Mouse (Mus musculus) testis, adult 2 months (tissue): ENCODE results near the gene Ldhc. TPM values are rescaled to one million over a fixed set of nuclear protein-coding genes. Genes with fewer than 3 reads are reported as not detected.
A peak's percentile ranks its signal among the peaks of the same experiment; 100 is the strongest.
"Not testable (repeated sequence)": the region's sequence is repeated elsewhere in the genome, so short reads cannot be mapped to it uniquely, and the experiment has no call there.

Experiments used
- H3K27ac ChIP-seq: fragments of 200-500 bp; 2 replicates; pipeline ENCODE4 v1.5.1; 2012; ENCODE audit warnings: low read depth, low read length; ENCODE audit not compliant: control insufficient read depth, insufficient read depth
- H3K27me3 ChIP-seq: fragments of 200-500 bp; 2 replicates; pipeline ENCODE4 v1.6.1; 2012; ENCODE audit warnings: mild to moderate bottlenecking, low read length, moderate library complexity; ENCODE audit not compliant: control insufficient read depth, insufficient read depth
- H3K36me3 ChIP-seq: fragments of 200-500 bp; 2 replicates; pipeline ENCODE4 v1.6.1; 2012; ENCODE audit warnings: mild to moderate bottlenecking, low read length; ENCODE audit not compliant: control insufficient read depth, insufficient read depth
- H3K4me1 ChIP-seq: fragments of 200-500 bp; 2 replicates; pipeline ENCODE4 v1.6.1; 2012; ENCODE audit warnings: low read length; ENCODE audit not compliant: control insufficient read depth, insufficient read depth
- H3K4me3 ChIP-seq: fragments of 200-500 bp; 2 replicates; pipeline ENCODE4 v1.5.1; 2012; ENCODE audit warnings: low read depth, mild to moderate bottlenecking, low read length, moderate library complexity, mixed read lengths; ENCODE audit not compliant: control insufficient read depth
- CTCF ChIP-seq: fragments of 200-500 bp; IDR thresholded peaks from 2 replicates; pipeline ENCODE4 v1.5.1; 2012; ENCODE audit warnings: low read depth, mild to moderate bottlenecking, inconsistent platforms, low read length, moderate library complexity; ENCODE audit not compliant: control insufficient read depth, insufficient read depth, insufficient replicate concordance
- POLR2A ChIP-seq: fragments of 200-500 bp; IDR thresholded peaks from 2 replicates; pipeline ENCODE4 v1.6.1; 2012; ENCODE audit warnings: low read depth, mild to moderate bottlenecking, inconsistent platforms, low read length, moderate library complexity; ENCODE audit not compliant: control insufficient read depth
- polyA plus RNA-seq: library from polyadenylated mRNA; depleted of rRNA; stranded (reverse); fragments of >200 nt; gene quantifications from 2 replicates; pipeline ENCODE4 v1.2.3, GENCODE M21; 2012; rRNA removed

The Ldhc gene
- 2,921 and 3,733 TPM in 2 replicates for polyA plus RNA-seq

DNA sequence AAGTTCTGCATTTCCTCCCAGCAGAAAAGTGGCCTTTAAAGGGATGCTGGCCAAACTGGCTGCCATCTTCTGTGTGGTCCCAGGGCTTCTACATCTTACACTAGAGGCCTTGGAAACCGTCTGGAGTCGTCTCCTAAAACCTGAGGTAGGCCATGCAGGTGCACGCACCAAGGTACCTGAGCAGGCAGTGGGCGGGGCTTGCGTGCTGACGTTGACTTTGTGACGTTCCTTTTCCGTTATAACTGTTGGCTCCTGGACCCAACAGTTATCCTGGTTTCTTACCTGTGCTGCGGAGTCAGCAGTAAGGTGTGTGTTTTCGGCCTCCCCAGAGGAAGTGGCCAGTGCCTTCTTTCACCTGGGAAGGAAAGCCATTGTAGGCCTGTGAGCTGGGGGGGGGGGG, at the start of gene Ldhc:
Ldhc (plus strand) TSS at position 208 of the 400 bp plus-strand sequence.
- no peak for TF ChIP-seq CTCF
- TF ChIP-seq POLR2A, result peak; percentile 99
- Histone ChIP-seq H3K4me1 (no peaks in the 10 kb centered on the region; the same call in 1 of the 2 replicates), H3K36me3 (peaks cover 8% of the 10 kb centered on the region), H3K27ac (peak within 1 kb of the TSS; percentile 88), H3K4me3 (peak within 1 kb of the TSS; percentile 95), H3K27me3 (no peaks in the 10 kb centered on the region)

- H3K4me3 ChIP-seq, result no peak overlapping the region
- H3K4me1 ChIP-seq, result no peaks in the 10 kb centered on the region
- no peaks in the 10 kb centered on the region for H3K27me3 ChIP-seq
- peaks cover 3% of the 10 kb centered on the region for H3K36me3 ChIP-seq
- no peak overlapping the region for H3K27ac ChIP-seq
- TF ChIP-seq CTCF, result no peak
- no peak for TF ChIP-seq POLR2A
Measured at GRCm38 (mm10) chr7:46814012-46814411, 47.0 kb upstream of the Ldhc start.

DNA sequence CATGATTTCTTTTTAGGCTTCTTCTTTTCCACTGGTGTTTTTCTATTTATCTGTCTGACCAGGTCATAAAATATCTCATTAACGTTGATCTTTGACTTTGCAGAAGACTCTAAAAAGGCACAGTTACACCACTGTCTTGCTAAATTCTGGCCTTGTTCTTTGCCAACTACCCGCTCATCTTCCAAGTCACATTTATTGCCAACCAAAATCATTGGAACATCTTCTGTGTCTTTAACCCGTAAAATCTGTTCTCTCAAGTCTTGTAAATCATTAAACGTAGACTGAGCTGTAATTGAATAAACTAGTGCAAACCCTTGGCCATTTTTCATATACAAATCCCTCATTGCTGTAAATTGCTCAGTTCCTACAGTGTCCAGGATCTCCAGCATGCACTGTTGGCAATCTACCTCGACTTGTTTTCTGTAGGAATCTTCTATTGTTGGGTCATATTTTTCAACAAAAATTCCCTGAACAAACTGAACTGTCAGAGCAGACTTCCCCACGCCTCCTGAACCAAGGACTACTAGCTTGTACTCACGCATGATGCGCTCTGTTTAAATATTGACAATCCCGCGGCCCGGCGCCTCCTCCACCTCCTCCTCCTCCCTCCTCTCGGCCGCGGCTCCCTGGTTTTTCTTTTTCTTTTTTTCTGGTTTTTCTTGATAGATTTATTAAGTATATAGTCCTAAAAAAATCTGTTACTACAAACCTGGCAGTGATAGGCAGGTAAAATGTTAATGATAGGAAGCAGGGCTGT, 39.9 kb upstream of the Ldhc start:
- not testable (repeated sequence) for H3K36me3 ChIP-seq, H3K27ac ChIP-seq, H3K4me3 ChIP-seq, H3K4me1 ChIP-seq, H3K27me3 ChIP-seq

- Histone ChIP-seq H3K4me1 (peaks cover 2% of the 10 kb centered on the region), H3K27me3 (no peaks in the 10 kb centered on the region), H3K4me3 (no peak overlapping the region), H3K36me3 (no peaks in the 10 kb centered on the region; the same call in 1 of the 2 replicates), H3K27ac (no peak overlapping the region)
- TF ChIP-seq POLR2A (no peak), CTCF (no peak)
Measured at GRCm38 (mm10) chr7:46827046-46827802, 33.8 kb upstream of the Ldhc start.

GRCm38 (mm10) chr7:46827803-46828184, 33.2 kb upstream of the Ldhc start:
- no peaks in the 10 kb centered on the region; the same call in 1 of the 2 replicates for H3K36me3 ChIP-seq
- H3K27ac ChIP-seq, result no peak overlapping the region
- H3K4me3 ChIP-seq, result no peak overlapping the region
- H3K27me3 ChIP-seq, result no peaks in the 10 kb centered on the region
- H3K4me1 ChIP-seq, result peaks cover 2% of the 10 kb centered on the region
- TF ChIP-seq CTCF (no peak), POLR2A (no peak)

- Histone ChIP-seq H3K4me1 (peaks cover 6% of the 10 kb centered on the region), H3K27me3 (no peaks in the 10 kb centered on the region)
- TF ChIP-seq CTCF (no peak), POLR2A (no peak)
Measured at GRCm38 (mm10) chr7:46829911-46830310, 31.1 kb upstream of the Ldhc start.

DNA sequence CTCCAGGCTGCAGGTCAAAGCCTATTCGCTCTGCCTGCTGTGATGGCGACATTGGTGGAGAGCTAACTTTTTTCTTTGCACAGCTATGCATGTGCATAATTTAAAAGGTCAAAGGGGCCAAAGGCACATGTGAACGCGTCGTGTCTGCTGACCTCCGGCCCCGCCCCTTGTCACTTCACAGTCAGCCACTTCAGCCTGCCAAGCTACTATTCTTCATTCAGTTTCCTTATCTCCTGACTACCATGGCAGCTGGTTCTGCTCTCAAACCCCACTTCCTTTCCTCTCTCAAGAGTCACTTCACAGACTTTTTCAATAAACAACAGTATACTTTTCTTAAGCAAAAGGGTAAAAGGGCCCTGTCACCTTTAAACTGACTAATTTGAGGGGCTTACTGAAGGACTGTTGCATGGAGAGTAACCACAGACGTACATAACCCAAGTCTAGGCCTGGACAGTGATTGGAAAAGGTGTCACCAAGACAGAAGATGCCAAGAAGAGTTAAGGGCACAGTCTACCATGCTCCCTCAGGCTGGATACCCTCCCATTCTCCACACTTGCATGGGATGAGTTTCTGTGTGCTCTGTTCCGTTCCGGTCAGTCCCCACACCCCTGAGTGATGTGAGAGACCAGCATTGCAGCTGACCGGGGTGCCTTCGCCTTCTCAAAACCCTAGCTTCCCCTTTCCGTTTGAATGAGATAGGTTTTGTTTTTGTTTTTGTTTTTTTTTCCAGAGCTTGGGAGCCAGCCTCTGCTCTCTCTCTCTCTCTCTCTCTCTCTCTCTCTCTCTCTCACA, 30.0 kb upstream of the Ldhc start:
- no peak overlapping the region for H3K27ac ChIP-seq
- TF ChIP-seq POLR2A (no peak), CTCF (no peak)

More at GRCm38 (mm10) chr7:46829911-46830310, 31.1 kb upstream of the Ldhc start:
- Histone ChIP-seq H3K36me3 (no peaks in the 10 kb centered on the region), H3K4me3 (no peak overlapping the region), H3K27ac (no peak overlapping the region)

More for the DNA sequence above, 30.0 kb upstream of the Ldhc start:
- Histone ChIP-seq H3K36me3 (no peaks in the 10 kb centered on the region), H3K4me3 (no peak overlapping the region), H3K4me1 (peaks cover 6% of the 10 kb centered on the region), H3K27me3 (no peaks in the 10 kb centered on the region)
